Mouse (Mus musculus) T-helper 1 cell (primary cell): ENCODE data around the gene Triobp.

Experiments
- in situ Hi-C: fragments of 300-600 bp; cut with MboI, MseI; formaldehyde crosslinking; loops from one replicate; pipeline ENCODE4 v1.15.1; 2025; ENCODE audit warnings: high pct_unique_total_duplicates

Gene Triobp

DNA sequence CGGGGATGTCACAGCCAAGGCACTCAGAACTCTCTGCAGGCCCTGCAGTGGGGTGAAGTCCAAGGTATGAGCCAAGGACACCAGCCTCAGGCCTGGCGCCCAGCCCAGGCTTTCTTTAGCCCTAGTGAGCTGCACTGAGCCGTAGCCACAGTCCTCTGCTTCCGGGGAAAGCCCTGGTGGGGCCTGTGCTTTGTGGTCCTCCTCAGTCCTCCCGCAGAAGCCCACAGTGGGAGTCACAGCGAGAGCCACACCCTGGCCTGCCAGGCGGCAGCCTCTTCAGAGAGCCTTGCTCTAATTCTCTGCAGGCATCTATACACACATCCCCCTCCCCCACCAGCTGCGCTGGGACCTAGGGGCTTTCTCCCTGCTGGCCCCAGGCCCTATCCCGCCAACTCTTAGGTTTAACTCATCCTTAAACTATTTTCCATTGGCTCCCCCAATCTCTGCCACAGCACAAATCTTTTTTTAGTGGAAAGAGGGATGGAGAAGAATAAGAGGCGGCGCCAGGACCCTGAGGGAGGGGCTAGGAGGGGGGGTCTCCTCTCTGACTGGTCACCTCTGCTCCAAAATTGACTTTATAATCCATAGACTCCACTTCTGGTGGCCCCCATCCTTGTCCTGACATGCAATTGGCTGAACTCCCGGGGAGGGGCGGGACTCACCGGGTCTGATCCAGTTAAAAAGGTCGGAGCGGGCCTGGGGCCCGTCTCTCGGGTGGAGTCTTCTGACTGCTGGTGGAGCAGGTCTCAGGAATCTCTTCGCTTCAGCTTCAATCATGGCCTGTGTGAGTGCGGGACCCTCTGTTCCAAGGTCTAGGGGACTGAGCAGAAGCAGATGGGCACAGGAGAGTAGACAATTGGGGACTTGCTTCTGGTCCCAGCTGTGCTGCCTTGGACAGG lies 21.3 kb upstream of the Triobp start, which contains the start of gene Lgals1:
Gene Lgals1, plus strand, starts transcription at position 705 of the 899 bp plus-strand sequence.
- in situ Hi-C loops: no loop called here

DNA sequence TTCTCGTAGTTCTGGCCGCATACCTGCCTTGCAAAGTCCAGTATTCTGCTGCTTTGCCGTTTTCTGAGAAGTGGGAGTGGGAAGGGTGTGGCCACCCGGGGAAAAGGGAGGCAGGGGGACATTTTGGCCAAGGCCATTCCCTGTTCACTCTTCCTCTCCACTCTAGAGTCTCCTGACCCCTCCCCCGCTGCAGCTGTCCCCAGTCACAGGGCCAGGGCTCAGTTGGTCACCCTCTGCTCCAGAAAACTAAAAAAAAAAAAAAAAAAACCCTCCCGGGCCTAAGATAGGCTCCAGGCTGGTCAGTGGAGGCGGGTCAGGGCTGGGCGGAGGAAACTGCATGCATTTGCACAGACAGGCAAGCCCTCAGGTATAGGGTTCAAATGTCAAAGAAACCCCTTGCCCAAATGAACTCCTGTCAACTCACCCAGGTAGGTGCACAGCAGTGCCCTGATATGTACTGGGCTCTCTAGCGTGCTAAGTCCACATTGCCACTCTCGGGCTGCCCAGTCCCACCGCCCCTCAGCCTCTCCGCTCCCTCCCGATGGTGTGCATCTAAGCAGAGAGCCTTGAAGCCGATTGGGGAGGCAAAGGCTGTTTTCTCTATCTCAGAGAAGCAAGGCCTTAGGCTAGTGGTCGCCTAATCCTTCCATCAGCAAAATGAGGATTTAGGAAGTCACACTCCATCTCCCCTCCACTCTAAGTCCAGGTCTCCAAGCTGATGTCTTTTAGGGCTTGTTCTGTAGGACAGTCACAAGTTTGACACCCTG lies 20.3 kb upstream of the Triobp start:
- in situ Hi-C loops: no loop called here

DNA sequence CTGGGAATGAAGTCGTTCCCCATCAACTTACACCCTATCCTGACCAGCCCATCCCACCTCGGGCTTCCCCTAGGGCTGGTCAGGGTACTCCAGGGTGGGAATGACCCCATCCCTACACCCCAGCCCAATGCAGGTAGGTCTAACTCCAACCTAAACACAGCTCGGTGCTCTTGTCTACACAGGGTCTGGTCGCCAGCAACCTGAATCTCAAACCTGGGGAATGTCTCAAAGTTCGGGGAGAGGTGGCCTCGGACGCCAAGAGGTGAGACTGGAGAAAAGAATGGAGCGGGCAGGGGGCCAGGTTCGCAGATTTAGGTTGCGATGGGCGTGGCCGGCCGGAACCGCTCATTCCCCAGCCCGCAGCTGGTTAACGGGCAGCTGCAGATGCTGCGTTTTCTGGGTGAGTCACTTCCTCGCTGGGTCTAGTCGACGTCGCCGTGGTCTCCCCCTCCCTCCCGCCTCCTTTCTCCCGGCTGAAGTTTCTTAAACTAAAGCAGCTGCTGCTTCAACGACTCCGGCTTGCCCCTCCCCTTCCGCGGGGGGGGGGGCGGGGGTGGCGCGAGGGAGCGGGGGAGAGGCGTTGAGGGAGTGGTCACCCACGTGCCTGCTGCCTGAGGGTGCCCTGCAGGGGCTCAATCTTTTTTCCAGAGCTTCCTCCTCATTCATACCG lies 19.6 kb upstream of the Triobp start:
- in situ Hi-C loops: no loop called here

DNA sequence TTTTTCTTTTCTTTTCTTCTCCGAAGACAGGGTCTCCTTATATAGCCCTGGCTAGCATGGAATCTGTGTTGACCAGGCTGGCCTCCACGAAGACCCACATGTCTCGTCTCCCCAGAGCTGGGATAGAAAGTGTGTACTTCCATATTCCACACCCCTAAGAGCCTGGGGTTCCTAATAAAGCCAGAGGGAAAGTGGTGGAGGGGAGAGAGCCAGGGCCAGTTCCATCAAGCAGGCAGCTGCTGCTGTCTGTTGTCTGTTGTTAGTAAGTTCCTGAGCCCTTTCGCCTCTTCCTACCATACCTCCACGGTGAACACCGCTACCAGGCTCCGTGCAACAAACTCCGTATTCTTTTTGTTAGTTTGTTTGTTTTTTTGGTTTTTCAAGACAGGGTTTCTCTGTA lies 19.0 kb upstream of the Triobp start:
- in situ Hi-C loops: no loop called here

DNA sequence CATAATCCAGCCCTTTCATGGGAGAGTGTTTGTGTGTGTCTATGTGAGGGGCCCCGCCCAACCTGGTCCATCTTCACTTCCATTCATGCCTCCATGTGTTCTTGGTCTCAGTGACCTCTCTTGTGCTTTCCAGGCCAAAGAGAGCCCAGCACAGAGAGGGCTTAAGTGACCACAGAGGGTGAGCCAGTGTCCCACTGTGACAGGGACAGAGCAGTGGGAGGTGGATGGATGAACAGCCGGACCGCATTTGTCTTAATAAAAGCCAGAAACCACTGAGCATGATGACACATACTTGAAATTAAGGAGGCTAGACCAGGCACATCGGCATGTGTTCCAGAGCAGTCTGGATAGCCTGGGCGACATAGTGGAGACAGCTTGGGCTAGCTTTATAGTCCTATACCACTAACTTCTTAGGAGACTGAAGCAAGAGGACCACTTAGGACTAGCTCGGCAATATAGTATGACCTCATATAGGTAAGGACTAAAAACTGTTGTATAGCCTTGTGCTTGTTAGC lies 17.3 kb upstream of the Triobp start:
- in situ Hi-C loops: no loop called here

DNA sequence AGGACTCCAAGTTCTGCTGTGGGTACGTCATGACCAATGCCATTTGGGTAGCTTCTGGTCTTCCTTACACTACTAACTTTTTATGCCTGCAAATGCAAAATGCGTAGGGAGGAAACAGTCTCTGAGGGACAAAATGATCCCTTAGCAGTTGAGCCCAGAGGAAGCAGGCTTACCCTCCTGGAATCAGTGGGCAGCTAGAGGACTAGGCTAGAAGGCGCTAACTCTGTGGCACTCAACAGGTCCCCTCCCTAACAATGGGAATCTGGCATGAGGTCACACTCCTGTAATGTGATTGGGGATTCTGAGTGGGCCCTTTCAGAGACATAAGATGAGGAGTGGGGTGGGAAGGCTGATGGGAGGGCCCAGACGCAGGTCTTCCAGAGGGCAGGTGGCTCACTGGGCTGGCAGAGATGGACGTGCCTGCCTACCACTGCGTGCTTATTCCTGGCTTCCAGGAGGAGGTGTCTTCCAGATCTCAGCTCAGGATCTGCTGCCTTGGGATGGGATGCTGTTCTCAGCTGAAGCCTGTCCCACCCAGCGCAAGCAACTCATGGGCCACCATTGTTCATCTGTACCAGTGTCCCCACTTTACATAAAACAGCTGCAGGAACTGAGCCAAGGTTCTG lies 16.6 kb upstream of the Triobp start:
- in situ Hi-C loops: no loop called here

DNA sequence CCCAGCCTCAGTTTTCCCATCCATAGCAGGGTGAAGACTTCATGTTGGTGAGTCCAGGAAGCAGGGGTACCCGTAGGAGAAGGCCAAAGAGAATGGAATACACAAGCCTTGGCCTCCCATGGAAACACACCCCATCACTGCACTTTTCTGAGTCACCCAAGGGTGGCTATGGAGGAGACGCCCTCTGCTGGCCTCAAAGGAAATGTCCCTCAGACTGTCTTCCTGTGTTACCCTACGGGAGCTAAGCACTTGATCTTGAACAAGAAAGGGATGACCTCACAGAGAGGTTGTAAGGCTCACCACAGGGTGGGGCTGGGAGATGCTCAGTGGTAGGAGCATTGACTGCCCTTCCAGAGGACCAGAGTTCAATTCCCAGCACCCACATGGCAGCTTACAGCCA lies 15.9 kb upstream of the Triobp start:
- in situ Hi-C loops: no loop called here

DNA sequence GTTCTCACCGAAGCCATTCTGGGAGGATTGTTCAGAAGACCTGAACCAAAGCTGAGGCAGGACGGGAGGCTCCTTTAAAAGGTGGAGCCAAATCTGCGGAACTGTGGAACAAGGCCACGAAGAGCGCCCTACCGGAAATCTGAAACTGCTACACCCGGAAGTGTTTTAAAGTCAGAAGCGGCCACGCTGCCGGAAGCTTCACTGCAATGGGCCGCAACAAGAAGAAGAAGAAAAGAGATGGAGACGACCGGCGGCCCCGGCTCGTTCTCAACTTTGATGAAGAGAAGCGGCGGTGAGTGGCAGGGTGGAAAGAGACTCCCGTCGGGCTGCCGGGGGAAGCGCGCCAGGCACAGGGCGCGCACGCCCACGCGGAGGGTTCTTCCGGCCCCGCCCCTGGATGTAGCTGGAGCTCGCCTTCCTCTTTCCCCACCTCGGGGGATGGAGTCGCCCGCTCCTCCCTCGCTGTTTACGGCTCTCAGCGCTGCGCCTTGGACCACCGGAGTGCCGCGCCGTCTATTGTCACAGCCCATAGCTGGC lies 12.7 kb upstream of the Triobp start, which contains the start of gene Nol12:
Gene Nol12, plus strand, starts transcription at position 150 of the 537 bp plus-strand sequence.
- in situ Hi-C loops: no loop called here

DNA sequence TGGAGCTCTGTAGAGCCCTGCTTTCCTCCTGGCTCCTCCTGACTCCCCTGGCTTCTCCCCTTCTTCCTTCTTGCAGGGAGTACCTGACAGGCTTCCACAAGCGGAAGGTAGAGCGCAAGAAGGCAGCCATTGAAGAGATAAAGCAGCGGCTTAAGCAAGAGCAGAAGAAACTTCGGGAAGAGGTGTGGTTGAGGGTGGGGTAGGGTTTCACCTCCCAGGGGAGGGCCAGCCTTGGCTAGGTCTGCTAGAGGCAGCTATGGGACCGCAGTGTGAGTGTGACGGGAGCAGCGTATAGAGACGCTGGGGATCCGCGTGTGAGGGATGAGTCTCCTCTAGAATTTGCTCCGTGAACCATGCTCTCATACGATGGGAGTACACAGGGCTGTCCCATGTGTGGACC lies 11.1 kb upstream of the Triobp start:
- in situ Hi-C loops: no loop called here

DNA sequence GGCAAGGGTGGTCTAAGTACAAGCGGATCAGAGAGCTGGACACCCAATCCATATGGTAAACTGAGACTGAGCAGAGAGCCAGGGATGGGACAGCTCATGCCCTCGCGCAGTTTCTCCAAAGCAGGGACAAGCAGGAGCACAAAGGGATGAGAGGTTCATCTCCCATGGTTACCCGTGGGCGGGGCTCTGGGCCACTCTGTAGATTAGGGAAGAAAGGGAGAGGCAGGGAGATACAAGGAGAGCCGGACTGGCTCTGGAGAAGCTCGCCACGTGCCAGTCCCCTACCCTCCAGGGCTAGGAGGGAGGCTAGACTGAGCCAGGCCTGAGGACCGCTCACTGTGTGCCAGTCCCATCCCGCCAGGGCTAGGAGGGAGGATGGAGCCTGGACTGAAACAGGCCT lies 10.2 kb upstream of the Triobp start:
- in situ Hi-C loops: no loop called here

DNA sequence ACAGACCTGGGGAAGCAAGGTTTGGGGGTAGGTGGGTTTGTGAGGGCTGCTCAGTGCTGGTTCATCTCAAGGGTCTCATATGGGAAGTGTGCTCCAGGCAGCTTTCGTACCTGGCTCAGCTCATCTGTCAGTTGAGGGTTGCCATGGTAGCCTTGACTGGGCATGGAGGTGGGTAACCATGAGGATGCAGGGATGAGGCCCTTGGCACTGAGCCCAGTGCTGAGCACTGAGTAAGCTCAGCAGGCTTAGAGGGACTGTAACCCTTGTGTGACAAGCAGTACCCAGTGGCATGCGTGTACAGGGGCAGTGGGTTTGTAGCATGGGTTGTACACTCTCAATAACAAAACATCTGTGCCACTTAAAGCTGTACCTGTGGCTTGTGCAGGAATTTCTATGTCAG lies 9.6 kb upstream of the Triobp start:
- in situ Hi-C loops: no loop called here

DNA sequence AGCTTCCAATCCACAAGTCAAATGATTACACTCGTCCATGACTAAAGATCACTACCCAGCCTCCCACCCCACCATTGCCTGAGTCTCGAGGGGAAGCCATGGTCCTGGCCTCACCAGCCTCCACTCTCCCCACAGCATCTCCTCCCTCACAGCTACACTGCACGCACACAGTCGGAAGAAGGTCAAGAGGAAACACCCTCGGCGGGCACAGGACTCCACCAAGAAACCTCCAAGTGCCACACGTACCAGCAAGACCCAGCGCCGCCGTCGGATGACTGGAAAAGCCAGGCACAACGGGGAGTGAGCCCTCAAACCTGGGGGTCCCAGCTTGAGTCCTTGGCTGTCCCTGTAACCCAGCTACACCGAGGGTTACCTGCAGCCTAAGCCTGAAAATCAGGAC lies 7.2 kb upstream of the Triobp start:
- in situ Hi-C loops: no loop called here

DNA sequence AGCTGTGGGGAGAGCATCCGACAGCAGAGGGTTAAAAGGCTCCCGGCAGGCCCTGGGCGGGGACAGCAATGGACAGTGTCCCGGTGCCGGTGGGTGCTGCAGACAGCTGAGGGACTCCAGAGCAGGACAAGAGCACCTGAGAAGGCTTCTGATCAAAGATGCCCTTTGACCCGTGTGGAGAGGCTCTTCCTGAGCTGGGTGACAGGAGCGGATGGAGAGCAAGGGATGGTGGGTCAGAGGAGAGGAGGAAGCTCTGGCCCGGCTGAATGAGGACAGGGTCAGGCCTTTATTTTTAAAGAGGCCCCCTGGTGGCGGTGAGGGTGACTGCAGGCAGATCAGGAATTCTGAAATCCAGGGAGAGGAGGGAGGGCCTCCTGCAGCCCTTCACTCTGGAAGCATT lies 4.9 kb upstream of the Triobp start:
- in situ Hi-C loops: no loop called here

DNA sequence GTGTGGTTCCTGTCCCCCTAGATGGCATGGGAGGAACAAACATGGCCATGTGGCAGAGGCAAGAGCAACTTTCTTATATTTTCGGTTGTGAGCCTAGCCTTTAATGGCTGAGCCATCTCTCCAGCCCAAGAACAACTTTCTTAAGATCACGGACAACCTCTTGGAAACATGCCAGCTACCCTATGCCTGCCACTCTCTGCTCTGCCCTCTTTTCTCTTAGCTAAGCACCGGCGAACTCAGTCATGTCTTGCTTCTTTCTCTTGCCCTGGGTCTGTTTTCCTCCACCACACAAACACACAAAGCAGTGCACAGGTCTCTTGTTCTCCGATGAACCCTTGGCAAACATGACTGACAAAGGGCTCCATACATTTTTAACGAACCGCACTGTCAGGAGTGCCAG lies 1.3 kb upstream of the Triobp start:
- in situ Hi-C loops: no loop called here

DNA sequence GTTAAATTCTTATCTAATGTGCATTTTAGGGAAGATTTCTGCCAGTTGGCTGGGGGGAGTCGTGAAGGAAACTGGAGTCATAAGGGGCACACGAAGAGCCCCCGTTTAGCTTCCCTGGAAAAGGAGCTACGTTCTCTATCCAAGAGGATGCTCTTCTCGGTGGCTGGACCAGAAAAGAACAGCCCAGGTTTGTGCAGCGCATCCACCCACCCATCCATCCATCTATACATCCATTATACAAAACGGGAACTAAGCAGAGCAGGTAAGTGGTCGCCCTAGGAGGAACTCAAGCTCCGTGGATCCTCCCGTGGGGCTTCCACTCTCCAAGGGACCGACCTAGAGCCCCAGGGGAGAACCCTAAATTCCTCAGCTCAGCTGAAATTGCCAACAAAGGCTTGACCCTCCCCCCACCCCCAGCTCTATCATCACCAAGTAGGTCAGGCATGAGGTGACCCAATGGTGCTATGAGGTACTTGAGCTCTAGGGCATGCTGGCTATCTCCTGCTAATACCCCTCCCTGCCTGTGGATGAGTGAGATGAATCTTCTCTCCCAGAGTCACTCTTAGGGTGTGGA lies 715 bp downstream of the Triobp start:
- in situ Hi-C loops: no loop called here

DNA sequence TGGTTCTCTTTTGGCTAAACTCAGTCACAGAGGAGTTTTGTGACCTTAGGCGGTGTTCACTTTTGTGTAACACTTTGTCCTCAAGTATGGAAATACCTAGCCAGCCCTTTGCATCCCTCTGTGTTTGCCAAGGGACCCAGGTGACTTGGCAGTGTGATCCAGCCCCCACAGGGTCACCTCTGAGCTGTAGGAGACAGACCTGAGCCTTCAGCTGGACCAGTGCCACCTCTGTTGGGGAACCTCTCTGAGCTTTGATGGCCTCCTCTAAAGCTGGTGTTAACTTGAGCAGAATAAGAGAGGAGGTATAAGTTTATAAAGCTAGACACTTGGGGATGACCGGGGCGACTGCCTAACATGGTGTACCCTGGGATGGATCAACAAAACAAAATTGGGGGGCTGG lies 1.4 kb downstream of the Triobp start:
- in situ Hi-C loops: no loop called here

DNA sequence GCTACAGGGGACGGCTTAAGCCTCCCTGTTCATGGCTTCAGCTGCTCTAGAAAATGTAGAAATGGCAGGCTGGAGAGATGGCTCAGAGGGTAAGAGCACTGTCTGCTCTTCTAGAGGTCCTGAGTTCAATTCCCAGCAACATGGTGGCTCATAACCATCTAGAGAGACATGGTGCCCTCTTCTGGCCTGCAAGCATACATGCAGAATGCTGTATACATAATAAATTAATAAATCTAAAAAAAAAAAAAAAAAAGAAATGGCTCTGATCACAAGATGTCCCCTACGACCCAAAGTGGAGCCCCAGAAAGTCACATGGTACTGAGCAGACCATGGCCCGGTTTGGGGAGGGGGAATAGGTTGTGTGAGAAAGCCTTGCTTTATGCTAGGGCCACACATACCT lies 8.1 kb downstream of the Triobp start:
- in situ Hi-C loops: no loop called here

DNA sequence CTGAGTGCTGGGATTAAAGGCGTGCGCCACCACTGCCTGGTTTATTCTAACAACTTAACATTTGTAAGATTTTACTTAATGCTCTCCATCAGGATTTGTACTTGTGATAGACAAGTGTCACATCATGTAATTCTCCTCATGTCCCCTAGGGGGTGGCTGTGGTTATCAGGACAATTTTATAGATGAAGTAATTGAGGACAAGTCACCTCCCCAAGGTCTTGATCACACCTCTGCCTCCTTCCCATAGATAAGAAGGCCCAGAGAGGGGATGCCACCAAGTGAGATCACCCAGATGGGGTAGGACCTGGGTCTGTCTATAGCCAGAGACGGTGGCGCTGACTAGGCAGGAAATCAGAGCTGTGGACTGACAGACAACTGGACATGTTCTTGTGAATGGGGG lies 8.8 kb downstream of the Triobp start:
- in situ Hi-C loops: no loop called here

DNA sequence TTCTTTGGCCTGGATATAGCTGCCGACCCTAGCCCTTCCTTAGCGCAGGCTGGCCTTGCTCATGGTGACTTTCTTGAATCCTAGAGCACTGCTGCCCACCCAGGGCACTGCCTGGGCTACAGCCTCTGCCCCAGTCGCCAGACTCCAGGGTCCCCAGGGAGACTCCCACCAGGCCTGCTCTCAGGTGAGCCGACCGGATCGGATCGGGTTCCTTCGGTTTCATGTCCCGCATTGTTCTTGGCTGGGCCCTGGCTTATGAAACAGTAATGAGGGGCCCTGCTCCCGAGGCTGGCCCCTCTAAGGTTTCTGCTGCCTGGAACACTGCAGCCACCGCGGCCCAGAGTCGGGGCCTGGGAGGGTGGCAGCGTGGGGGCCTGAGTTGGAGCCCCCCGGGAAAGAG lies 9.5 kb downstream of the Triobp start:
- in situ Hi-C loops: no loop called here

DNA sequence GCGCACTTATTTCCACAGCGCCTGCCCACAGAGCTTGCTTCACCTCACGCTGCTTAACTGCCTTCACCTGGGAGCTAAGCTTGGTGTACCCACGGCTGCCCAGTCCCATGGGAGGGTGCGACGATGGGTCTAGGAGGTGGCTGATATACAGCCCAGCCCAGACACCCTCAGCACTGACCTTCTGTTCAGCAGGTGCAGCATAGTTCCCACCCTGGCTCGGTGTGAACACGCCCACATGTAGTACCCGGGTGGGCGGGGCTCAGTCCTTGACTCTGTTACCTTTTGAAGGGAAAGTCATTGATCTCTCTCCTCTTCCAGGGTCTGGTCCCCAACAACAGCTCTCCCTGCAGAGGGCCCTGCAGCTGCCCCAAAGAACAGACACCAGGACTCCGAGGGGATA lies 12.0 kb downstream of the Triobp start:
- in situ Hi-C loops: no loop called here

DNA sequence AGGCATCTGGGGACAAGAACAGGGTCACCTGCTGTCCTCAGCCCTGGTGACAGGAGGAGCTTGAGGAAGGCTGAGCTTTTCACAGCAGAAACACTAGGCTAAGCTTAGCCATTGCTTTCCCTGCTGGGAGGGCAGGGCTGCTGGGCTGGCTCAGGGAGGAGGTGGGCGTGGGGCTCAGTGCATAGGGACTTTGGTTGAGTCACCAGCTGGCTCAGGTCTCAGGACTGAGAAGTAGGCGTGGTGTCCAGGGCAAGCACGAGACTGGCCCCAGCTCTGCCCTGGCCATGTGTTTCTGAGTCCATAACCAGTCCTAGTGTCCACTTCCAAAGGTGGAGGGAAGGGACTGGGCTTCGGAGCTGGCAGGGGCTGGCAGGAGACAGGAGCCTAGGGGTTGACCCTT lies 12.6 kb downstream of the Triobp start:
- in situ Hi-C loops: no loop called here
